Mouse (Mus musculus) frontal cortex, adult 2 months (tissue): ENCODE measurements at regions not wholly inside any gene's neighbourhood (a gene's known extent, or its start where the extent isn't known, plus 50 kb on each side); places are given as distances from the start of the nearest gene placed in this dataset.
A peak's percentile ranks its signal among the peaks of the same experiment; 100 is the strongest.

Experiments used
- DNase-seq, 2 experiments: peaks; one replicate each; pipeline ENCODE4 v3.0.0; 2022; ENCODE audit warnings: low spot score in 1 of 2; ENCODE audit errors: extremely low spot score in 1 of 2

DNA sequence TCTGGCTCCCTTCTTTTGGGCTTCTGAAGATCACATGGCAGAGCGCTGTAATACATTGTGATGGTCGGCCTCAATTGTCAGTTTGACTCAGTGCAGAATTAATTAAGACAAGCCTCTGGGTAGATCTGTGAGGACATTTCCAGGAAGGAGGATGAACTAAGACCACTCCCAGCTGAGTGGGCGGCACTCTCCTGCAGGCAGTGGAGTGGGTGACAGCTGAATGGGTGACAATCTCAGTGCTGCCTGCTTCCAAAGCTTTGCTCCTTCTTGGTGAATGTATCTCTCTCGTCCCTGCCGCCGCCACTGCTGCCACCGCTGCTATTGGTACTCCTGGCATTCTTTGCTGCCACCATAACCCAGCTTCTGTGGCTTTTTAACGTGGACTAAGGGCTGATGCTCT is 244.4 kb downstream of the Drd1 start:
- peak in 1 of 2 experiments; percentile 35 for DNase-seq

DNA sequence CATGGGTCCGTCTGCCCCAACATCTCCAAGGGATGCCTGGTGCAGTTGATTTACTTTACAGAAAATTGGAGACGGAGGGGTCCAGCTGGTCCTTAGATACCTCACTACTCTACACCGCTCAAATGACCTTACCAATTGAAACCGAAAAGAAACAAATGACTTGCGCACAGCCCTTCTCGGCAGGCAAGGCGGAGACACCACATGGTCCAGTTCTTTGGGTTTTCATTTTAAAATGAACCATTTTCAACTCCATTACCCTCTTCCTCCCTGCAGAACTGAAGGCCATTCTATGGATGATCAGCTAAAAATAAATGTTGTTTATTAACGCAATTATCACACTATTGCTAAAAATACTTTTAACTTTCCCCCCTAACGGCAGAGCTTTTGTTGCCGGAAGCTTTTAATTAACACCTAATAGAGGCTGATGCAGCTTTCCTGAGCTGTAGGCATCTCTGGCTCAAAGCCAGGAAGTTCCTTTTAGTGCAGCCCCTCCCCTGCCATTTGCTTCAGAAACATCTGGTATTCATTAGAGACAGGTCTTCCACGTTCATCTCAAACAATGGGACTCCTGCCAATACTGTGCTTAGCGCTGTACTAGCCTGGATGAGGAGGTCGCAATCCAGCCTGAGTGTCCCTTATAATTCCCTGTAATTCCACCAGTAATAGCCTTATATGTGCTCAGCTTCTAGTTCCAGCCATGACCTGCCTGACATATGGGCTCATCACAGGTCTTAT is 247.5 kb downstream of the Drd1 start:
- no peak for DNase-seq

DNA sequence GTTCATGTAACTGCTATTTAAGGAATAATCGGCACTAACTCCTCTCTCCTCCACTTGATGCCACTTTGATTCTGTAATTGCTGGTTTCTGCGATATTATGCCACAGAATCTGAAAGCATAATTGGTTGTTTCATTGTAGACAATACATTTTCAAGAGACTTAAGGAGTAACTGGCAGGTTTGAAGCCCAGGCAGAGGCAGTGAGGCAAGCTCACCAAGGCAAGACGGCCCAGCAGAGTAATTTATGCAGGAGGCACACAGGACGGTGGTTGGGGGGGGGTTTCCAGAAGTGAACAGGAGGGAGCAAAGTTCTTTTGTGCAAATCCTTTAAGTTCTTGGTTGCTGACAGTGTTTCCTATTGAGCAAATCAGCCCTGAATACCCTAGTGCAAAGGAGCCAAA is 249.6 kb downstream of the Drd1 start:
- DNase-seq, result no peak

DNA sequence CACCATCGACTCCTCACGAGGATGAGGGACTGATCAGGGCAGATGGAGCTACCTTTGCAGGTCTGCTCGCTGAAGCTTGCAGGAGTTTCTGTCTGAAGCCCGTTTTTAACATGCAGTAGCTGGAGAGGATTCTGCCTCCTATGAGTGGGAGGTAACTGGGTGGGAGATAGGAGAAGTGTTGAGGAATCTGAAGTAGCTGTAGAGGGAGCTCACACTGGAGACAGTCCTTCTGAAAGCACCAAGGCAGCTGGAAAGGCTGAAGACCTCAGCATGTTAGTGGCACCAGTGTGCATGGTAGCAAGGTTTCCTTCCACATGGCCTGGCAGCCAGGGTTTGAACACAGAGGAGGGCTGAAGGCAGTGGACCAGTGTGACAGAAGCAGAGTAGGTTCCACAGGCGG is 254.5 kb downstream of the Drd1 start:
- no peak for DNase-seq

DNA sequence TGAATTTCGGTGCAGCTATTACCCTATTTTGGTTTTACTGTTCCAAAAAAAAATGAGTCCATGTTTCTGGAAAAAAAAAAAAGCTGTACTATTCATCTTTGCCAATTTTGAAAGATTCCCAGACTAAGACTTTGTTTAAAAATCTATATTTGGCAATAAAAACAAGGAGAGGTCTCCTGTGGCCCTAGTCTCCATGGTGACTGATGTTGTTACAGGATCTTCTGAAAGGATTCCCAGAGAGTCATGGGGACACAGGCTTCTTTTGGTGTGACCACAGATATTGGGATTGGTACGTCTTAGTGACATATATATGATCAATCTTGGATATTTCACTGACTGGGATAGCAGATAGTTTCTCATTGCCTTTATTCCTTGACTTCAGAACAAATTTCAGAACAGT is 266.7 kb downstream of the Drd1 start:
- DNase-seq, result no peak

DNA sequence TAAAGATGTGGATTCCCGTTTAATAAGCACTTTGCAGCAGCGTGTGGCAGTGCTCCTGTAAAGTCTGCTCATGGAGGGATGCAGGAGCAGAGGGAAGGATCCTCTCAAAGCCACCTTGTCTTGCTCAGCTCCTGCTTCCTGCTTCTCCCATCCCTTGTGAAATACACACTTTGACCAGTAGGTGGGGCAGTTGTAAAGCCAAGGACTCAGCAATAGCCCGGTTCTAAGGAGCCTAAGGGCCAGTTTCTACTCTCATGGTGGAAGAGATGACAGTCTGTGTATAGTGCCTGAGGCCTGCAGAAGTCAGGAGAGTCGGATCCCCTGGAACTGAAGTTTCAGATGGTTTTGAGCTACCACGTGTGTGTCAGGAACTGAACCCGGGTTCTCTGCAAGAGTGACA is 272.0 kb downstream of the Drd1 start:
- peak; percentile 65 to 96 for DNase-seq

DNA sequence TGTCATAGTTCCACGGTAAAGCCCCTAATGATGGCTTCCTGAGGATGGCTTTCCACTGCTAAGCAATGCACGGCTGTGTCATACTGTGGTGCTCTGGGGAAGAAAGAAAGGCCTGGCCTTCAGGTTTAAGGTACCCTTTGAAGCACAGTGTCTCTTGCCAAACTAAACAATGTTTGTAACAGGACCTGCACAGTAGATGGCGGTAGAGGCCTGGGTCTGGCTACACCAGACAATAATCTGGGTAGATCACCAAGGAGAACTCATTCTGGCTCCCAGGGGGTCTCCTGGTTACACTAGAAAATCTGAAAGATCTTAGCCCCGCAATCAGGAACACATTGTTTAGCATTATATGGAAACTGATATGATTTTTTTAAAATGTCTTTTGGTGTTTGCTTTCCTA is 276.4 kb downstream of the Drd1 start:
- peak in 1 of 2 experiments; percentile 79 for DNase-seq

DNA sequence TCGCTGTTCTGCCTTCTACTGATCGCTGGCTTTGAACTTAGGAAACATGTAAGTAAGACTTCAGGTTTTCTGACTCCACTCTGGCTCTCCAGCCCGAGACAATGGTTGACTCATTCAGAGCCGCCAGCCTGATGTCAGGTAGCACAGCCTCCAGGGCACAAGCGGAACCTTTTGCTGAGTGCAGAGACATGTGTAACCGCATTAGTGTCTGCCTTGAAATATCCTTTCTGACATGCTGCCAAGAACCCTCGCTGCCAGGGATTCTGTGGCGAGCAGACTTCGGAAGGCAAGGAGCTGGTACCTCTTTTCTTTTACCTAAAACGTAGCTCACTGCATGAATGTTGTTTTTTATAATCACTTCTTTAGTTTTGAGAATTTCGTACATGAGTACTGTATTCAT is 279.1 kb downstream of the Drd1 start:
- peak in 1 of 2 experiments; percentile 37 for DNase-seq

DNA sequence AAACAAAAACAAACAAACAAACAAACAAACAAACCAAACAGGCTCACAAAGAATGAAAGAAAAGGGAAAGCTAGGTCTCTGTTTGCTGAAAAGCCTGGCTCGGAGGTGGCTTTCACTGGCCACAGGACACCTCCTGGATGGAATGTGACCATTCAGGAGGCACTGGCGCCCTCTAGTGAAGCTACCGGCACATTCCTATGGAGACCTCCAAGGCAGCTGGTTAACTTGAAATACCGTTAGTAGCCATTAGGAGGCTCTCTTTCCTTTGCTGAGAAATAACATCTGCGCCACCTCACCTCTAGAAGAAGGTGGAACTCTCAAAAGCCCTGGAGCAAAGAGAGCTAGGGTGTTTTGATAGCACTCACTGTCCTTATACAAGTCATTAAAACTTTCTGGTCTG is 279.8 kb downstream of the Drd1 start:
- peak in 1 of 2 experiments; percentile 62 for DNase-seq

DNA sequence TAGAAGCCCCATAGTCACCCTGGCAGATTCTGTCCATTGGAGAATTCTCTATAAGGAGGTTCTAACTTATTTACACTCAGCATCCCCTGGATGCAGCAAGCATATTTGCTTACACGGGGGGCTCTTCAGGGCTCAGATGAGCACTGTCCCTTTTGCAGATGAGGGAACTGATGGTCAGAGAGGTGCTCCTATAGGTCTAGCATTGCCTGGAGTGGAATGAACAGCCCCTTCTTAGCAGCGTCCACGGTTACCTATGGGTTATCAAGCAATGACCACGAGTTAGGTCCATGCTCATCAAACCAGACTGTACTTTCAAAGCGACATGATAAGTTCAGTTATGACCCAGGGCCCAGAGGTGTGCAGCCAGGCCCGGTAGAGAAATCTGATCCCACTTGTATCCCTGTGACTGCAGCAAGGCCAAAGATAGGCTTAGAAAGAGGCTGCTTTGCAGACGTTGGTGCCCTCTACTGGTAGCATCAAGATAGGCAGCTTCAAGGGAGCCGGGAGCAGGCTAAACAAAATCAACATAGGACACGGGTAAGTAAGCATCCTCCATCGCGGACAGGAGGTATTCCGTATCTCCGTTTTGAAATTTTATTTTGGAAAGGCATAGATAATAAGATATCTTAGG is 290.8 kb downstream of the Drd1 start:
- peak; percentile 40 to 86 for DNase-seq

DNA sequence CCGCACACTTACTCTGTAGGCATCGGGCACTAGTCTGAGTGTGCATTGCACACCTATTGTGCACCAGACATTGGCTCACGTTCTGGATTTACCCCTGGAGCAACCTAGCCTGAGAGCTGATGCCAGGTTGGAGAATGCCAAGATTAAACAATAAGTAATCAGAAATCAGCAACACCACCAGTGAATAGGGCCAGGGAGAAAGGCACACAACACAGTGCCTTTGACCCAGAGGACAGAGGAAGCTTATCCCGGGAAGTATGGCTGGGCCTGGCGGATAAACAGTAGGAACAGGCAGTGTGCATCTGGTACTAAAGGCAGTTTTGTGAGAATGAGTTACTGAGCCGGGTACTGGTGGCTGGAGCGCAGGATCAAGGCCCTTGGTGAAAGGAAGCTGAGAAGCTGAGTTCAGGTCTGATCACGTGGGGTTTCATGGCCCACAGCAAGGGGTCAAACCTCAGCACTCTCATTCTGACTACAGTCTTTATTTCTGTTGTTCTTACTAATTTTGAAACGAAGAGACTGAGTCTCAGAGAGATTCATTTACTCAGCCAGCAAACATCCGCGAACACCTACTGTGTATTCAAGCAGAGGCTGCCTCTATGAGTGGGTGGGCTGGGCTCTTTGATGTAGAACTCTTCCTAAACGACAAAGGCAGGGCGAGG is 284.8 kb upstream of the Msx2 start:
- DNase-seq, result no peak

DNA sequence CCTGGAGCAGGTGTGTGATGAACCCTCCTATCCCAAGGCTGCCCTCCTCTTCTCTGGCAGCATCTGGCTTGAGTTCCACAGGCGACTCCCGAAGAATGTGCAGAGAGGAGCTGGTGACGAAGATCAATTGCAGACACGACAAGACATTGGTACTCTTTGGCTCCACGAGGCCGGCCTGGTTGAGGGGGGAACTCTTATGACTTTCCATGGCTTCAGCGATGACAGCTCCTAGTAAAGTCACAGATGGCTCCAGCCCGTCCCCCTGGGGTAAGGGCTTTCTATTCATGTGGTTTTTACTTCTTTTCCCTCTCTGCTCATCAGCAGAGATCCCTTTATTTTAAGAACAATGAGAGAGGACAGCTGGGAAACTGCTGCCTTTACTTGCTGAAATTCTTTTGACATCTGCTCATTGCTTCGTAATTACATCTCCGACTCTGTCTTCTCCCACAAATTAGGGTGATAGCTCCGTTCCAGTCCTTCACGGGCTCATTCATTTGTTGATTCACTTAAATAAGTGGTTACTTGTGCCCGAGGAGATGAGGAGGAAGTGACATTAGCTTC is 284.2 kb upstream of the Msx2 start:
- DNase-seq, result no peak

DNA sequence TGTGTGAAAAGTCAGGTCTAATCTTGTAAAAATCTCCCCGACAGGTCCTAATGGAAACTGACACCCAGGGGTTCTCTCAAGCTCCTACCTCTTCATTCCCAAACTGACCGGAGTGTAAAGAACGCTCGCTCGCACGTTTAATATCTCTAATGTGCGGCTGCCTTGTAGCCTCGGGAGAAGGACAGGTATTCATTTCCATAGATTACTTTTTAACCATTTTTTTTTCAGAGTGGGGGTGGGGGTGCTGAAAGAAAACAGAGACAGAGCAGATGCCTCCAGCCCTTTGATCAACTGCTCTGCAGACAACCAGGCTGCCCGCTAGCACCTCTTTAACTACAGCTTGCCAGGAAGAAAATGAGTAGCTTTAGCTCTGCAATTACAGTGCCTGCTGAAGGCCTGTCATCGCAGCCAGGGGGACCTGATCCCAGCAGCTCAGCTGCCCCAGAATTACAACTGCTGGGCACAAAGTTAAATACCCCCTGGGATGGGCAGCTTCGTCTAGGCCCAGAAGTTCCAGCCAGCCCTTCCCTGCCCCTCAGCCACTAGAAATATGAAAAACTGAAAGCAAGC is 282.3 kb upstream of the Msx2 start:
- DNase-seq, result no peak

DNA sequence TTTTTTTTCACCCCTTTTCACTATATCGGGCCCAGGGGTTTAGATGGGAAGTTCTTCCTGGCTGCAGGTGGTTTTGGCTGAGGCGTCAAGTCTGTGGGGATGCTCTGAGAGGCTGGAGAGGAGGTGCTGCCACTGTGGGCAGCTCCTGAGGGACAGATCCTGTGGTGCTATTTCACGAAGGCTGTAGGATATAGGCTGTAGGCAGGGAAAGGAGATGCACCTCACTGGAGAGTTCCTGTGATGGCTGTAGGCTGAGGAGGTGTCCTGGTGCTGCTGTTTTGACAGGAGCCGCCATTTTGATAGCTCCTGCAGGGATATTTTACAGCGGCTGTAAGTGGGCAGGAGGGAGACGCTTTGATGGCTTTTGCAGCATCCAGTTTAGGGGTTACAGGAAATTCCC is 280.2 kb upstream of the Msx2 start:
- DNase-seq, result no peak

DNA sequence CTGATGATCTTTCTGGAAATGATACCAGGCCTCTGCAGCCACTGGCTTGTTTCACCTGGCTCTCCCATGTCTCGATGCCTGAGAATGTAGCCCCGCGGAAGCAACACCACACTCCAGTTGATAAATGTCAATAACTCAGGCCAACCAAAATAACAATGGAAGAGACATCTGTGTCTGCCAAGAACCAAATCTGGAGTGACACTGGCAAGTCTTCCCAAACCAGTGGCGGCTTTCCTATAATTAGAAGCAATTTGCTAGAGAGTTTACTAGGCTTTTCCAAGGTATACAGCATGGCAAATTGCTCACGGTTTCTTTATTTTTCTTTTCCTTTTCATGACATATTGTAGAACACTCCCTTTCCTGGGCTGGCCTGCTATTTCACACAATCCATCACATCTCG is 268.1 kb upstream of the Msx2 start:
- no peak for DNase-seq

DNA sequence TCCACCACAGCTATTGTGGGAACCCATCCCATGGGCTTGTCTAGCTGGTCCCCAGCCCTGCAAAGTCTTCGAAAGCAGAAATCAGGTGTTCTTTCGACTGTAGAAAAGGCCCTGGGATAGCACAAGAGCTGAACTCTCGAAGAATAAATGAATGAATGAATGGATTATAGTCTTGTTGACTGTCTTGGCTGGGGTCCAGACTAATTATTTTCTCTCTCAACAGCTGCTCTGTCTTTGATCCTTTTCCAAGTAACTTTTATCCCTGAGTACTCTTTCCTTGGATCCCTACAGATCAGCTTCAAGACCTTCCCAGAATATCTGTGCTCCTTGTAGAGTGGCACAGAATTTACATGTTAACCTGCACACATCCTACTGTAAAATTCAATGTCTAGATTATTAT is 266.3 kb upstream of the Msx2 start:
- no peak for DNase-seq

DNA sequence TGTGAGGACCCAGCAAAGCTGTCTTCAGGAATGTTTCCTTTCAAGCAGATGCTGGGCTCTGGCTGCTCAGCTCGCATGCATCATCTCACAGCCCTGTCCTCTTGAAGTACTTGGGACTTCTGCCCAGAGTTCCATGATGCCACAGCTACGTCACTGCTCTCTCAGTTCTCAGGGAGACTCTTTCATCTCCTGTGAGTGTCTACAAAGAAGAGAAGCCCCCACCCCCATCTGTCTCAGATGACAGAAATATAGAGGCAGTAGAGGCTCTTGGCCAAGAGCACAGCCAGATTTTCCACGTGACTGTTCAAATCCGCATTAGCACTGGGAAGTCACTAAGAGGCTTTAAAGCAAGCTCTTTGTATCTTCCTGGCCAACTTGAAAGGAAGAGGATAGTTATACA is 262.1 kb upstream of the Msx2 start:
- peak in 1 of 2 experiments; percentile 12 for DNase-seq

DNA sequence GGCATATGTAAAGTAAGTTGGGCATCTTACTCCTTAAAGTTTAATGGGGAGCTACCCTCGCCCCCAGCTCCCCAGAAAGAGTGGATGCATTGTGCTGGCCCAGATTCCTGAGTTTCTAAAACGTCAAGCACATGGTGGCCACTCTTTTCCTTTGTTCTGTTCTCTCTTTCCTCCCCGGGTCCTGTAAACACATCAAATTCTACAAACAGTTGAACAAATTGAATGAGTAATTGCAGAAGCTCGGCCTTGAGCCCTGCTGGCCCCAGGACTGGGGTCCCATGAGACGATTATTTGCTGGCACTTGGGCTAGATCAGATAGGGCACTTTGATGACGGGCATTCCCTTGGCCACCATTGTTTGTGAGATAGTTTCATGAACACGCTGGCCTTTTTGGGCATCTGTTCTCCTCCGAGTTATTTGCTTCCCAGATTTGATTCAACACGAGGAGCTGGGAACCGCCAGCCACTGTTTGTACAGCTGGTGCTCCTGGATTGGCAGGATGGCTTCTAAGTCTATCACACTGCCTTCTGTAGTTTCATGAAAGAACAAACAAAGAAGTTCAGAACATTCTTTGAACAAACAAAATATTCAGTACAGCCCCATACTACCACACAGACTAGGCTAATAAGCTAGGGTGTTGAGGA is 257.5 kb upstream of the Msx2 start:
- DNase-seq, result no peak

DNA sequence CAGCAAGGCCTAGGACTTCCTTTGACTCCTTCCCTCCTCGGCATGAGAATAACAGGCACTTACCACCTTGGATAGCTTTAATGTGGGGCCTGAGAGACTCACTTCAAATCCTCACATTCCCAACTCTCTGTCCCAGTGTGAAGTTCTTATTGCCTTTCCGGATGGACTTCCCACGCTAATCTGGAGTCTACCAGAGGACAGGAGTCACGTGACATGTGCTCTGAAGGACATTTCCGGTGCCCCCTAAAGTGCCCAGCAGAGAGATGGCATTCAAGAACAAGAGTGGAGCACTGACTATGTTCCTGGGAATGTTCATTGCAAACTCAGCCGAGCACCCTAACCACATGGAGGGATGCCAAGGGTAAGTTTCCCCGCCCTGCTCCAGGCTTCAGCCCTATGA is 257.0 kb upstream of the Msx2 start:
- DNase-seq, result no peak

DNA sequence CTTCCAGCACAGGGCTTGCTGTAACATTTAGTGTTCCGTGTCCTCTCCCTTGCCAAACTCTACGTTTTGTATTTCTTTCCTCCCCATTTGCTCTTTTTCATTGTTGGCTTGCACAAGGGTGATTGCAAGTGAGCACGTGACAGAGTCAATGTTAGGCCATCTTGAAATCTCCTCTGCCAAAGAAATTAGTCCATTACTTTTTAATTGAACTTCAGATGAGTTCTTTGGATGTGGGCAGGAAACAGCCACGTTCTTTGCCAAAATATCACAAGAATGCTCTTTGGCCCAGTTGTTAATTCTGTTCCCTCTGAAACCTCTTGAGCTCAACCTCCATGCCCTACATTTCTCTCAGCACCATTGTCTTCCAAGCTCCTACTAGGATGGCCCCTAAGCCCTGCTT is 253.2 kb upstream of the Msx2 start:
- no peak for DNase-seq

DNA sequence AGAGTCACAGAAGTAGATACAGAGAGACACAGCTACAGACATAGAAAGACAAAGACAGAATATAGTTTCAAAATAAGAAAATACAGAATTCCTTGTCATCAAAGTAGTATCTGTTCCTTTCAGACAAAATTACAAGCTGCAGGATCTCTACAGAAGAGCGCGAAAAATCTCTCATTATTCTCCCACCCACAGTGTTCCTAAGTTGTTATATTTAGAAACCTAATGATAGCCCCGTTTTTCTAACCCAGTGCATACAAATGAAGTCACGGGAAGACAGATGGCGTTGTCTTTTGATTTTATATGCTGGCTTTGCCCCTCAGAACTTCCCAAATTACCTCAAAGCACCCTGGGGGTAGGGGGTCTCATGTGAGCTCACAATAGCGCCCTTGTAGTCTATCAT is 250.0 kb upstream of the Msx2 start:
- no peak for DNase-seq
